Mouse (Mus musculus): Measurements from ENCODE around the gene Notch1.

The Notch1 gene

DNA sequence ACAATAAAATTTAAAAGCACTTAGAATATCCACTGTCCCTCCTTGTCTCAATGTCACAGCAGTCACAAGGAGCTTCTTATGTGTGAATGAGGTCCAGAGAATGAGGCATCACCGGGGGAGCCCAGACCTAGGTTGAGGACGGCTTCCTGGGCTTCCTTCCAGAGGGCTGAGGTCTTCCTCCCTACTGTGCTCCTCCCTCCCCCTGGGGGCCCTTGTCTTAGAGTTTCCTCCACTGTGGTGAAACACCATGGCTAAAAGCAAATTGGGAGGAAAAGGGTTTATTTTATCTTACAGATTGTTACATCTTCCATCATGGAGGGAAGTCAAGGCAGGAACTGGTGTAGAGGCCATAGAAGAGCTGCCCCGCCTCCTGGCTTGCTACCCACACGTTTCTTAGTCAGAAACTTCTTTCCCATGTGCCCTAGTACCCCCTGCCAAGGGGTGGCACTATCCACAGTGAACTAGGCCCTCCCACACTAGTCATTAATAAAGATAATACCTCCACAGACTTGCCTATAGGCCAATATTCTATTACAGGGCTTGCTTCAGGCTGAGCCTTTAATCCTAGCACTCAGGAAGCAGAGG, 12.8 kb upstream of the Notch1 start:
- DNase-seq: no peak

DNA sequence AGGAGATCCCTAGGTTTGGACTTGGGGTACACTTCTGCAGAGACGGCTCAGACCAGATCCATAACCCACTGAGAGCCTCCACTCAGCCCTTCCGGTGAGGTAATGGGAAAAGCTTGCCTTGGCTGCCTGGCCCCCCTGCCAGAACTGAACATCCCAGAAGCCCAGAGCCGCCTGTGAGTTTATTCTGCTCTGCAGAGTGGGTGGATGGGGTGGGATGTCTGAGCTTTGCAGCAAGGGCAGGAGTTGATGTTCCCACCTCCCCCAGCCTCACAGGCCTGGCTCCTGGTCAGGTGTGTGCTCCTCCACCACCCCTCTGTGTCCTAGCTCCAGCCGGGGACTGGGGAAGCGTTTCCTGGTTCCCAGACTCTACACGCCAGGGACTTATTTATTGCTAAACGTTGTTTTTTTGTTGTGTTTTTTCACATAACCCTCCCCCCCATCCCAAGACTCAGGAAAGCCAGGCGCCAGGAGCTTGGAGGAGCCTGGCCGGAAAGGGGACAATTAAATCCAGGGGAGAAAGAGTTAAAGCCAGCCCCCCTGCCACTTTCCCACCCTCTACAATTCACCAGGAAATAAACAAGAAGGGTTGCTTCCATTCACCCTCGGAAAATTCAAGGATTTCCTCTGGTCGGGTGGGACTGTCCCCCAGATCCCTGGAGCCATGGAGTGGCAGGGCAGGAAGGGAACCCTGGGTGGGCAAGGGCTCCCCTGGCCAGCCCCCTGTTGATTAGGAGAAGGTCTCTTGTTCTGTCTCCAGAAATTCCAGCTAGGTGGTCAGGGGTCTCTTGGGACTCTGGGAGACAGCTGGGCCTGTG, 10.2 kb upstream of the Notch1 start:
- peak; percentile 67 for DNase-seq

DNA sequence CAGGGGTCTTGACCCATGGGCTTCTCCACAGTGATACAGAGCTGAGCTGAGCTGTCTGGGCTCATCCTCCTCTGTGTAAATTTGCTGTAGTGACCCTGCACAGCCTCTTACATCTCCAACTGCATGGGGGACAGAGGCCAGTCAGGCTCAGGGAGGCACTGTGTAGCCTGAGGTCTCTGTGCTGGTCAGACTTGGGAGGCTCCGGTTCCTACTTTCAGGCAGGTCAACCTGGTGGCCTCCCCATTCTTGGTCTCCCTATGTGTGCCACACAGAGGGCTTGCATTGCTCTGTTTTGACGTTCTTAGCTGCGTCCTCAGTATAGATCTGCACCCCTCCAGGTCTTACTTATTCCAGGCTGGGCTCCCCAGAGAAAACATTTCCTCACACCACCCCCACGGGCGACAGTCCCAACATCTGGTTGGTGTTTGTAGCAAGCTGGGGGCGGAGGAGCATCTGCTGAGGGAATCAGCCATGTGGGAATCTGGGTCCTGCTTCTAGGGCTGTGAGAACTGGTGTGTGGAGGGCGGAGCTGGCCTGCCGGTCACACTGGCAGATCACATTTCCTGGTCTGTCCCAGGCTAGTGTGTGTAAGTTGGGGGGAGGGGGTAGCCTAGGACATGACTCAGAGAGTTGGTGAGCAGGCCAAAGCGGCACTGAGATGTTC, 9.0 kb upstream of the Notch1 start:
- DNase-seq: peak; percentile 90

DNA sequence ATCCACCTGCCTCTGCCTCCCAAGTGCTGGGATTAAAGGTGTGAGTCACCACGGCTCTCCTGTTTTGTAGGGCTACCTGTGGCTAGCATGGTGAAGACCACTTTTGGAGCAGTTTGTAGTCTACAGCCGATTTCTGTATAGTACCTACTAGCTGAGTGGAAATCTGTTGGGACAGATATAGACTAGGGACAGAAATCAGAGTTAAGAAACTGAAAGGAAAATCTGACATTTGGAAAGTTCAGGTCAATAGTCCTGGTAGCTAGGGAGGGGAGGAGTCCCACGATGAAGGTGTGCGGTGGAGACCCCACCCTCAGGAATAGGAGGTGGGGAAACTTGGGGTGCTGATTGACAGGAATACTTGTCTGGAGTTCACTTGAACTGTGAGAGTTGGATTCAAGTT, 5.9 kb upstream of the Notch1 start:
- DNase-seq: no peak

DNA sequence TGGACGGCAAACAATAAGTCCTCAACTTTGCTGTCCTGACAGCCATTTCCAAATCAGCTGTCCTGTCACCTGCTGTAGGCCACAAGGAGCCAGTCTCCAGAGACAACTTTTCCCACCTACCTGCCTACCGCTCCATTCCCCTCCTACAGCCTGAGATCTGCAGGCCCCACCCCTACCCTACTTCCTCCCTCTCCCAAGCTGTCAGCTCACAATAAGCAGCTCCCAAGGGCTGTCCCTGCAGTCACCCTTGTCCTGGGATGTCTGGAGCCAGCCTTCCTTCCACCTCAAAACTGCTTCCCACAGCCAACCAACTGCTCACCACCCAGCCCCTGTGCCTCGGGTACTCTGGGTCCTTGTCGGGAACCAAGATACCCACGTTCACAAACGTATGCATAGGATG, 3.3 kb upstream of the Notch1 start:
- DNase-seq: no peak

DNA sequence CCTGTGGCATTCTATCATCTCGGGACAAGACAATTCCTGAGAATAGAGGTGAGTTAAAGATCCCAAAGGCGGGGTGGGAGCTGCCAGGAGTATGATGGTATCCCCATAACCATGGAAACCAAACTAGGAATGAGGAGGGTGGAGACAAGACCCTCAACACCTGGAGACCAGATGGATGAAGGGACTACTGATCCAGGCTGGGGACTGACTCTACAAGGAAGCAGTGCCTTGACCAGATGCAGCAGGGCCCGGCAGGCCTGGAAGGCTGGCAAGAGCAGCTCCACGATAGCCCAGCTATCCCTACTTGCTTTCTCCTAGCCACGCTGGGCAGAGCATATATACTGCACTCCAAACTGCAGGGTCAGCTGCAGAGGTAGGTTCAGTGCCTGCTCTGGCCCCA, 524 bp upstream of the Notch1 start:
- no peak for DNase-seq

DNA sequence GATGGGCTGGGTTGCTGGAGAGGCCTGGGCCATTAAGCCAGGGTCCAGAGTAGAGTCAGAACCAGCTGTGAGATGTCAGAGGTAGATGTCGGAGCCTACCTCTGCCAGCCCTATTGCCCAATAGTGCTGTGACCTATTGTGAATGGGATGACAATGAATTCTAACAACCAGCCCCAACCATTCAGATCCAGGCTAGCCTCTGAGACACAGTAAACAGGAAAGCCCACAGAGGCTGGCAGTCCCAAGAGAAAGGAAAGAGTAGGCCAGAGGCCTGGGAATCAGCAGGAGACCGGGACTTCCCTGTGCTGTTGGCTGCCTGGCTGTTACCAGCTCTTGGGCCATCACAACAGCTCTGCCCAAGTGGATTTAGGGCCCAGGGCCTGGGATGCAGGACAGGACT, 1.1 kb downstream of the Notch1 start:
- peak; percentile 58 for DNase-seq

DNA sequence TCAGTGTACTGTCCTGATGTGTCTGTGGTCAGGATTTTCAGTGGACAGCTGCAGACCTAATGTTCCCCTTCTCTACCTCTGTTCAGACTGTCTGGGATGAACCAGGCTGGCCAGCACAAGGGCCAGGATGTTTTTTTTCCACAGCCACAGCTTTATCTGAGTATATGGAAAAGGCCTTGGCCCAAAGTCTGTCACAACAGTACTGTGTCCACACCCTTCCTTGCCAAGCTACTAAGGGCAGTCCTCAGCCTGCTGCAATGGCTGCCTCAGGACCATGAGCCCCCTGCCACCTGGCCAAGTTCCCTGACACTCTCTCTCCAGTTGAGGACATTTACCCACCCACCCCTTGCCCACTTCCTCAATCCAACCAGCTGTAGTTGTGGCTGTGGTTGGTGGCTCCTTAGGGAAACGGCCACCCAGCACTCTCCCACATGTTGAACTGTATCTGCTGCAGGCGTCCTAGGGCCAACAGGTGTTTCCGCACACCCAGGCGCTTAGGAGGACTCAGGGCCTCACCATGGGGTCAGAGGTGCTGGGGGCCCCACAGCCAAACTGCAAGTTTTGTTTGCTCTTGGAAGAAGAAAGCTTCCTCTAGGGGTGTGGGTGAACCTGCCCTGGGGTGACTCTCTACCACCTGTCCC, 3.2 kb downstream of the Notch1 start:
- no peak for DNase-seq

DNA sequence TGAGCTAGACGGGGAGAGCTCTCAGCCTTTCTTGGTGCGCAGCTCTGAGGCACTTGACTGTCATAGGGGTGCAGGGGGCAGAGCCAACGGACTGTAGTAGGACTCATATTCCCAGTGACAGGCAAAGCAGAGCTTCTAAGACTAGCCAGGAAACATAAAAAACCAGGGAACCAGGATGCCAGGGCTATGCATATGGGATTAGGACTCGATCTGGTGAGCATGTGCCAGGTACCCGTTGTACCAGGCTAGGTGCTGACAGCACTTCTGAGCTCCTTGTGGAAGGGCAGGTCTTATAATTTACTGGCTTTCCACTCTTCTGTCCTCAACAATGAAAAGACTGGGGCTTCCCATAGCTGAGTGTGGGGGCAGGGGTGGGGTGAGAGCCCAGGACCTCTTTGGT, 7.8 kb downstream of the Notch1 start:
- no peak for DNase-seq

DNA sequence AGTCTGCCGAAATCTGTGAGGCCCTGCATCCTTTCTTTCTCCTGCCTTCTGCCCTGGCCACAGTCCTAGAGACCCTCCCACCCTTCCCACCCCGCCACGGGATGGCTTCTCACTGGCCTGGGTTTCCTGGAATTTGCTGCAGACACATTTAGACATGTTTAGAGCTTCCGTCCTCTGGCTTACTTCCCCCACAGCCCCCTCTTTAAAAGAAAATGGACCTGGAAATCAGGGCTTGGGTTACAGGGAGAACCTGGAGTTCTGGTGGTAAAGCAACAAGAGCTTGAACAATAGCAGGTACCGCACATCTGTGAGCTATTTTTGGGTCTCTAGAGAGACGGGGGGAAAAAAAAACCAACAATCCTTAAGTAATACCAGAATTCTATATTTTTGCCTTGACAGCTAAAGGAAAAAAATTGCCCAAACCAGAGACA, 8.5 kb downstream of the Notch1 start:
- DNase-seq: no peak

DNA sequence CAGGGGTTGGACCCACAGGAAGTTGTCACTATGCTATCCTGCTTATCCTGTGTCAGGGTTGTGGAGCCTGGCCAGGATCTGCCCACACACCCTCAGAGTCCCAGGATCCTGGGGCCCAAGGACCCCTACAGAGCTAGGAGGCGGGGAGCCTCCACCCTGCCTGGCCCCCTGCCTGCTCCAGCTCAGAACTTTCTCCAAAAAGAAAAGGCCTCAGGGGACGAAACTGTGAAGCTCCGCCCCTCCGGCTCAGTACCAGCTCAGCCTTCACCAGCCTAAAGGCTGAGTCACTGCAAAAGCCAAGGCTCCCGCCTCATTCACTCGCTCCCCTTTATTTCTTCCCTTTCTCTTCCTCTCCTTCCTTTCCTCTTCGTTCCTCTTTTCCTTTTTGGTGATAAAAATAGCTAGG, 9.0 kb downstream of the Notch1 start:
- DNase-seq: peak; percentile 88

DNA sequence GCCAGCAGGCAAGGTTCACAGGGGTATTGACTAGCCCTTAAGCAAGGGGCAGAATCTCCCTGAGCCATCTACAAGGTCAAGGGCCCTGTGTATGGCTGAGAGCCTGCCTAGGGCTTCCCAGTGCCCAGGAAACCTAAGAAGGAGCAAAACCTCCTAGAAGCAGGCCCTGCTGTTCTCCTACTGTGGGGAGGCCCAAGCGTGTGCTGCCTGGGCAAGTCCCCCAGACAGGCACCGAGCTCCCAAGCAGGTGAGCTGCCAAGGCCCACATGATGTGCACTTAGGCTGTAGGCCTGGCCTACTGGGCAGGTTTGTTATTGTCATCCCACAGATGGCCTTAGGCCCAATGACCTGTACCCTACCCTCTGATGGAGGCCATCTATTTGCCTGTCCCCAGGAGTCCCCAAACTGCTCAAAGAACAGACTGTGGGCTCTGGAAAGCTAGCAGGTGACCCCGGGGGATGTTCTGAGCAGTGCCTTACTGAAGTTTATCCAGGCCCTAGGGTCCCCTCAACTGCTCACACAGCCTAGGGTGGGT, 9.7 kb downstream of the Notch1 start:
- no peak for DNase-seq

DNA sequence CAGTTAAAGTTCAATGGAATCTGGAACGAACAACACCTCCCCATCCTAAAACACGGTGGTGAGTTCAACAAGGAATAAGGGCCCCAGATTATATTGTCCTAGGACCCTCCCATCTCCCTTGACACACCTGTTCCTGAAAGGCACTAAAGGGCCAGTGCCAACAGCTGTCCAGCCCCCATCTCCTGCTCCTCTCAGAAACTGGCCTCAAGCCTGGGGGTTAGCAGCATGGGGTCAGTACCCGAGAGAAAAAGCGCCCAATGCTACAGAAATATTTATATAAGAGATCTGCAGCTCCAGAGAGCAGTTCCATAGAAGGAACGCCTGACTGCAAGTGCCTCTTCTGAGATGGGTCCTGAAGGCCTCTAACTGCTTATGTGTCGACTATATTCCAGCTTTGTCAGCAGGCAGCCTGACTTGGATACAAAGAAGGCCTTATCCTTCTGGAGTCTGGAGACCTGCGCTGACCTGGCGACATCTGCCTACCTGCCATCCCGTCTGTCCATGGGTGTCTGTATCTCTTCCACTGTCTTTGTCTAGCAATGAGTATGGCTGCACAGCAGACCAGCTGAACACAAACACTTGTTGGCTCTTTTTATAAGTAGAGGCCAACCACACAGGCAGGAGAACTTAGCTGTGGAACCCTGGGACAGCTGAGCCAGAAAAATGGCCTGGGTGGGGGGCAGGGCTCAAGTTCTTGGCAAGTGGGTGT, 11.5 kb downstream of the Notch1 start:
- no peak for DNase-seq

DNA sequence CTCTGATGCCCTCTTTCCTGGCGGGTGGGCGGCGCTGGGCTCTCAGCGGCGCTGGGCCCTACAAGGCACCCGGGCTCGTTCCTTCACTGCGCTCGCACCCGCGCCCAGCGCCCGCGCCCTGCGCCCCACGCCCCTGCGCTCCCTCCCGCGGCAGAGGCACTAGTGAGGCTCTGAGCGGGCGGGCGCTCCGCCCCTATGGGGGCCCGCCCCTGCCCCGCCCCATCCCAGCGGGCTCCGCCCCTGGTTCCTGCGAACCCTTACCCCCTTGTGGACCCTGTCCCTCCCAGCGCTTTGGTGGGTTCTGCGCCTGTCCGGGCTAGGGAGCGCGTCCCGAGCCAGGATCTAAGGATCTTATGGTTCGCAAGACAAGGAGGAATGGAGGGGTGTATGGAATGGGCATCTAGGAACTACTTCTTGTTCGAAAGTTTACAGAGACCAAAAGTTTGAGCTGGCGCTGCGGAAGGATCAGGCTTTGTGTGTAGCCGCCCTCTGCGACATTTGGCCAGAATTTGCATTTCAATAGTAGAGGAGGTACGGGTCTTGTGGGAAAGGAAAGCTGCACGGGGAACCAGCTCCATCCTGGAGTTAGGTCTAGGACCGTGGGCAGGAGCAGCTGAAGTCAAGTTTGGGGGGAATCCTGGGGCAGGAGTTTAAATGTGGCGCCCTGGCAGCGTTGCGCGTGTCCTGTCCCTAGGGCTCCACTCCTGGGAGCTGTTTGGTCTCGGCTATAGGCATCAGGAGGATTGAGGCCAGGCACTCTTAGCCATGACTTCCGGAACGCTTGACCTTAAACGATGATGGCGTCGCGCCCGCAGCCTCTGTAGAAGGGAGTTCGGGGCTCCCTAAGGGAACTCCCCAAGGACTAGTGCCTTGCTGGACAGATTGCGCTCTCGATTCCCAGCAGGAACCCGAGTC, 12.5 kb downstream of the Notch1 start:
- peak; percentile 89 for DNase-seq

DNA sequence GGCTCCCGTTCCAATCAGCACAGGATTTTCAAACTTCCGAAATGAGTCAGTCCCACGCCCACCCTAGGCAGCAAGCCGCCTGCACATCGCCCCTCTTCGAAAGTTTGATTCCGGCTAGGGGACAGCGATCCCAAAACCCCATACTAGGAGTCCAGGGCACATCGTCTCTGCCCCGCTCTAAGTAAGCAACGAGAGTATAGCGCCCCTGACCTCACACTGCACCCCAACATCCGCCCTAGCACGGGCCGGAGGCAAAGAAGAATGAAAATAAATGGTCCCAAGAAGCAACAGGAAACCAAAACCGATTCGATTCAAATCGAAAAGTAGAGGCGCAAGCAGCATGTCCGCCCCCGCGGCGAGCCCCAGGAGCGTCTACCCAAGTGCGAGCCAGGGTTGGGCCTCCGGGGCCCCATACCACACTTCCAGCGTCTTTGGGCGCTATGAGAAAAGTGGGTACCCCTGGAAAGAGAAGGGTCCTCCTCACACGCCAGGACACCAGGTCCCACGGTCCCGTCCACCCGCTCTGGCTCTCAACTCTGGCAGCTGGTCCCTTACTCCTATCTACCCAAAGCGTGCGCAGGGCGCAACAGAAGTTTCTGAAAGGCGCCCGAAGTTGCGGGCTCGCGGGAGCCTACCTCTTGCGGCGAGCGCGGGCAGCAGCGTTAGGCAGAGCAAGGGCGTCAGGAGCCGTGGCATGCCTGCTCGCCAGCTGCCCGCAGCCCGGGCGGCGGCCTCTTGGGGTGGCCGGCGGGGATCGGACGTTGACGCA, 13.4 kb downstream of the Notch1 start:
- peak; percentile 54 for DNase-seq

DNA sequence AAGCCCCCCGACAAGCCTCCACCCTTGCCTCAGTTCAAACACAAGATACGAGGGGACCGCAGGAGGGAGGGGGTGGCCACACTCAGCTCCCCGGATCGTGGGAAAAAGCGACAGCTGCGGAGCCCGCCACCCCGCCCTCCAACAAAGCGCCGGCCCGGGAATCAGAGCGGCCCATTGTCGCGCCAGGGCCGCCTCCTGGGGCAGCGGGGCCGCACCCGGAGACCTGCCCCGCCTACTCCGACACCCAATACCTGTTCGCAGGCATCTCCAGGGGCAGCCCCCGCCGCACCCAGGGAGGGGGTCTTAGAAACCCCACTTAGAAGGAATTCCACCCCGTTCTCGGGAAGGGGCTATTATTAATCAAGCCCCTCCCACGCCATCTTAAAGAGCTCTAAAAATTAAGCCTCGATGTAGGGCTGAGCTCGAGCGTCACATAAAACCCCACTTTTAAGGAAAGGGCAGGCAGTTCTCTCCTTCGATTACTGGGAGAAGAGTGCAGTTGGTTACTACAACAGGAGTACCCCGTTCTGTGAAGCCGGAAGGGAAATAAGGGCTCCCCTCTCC, 14.1 kb downstream of the Notch1 start:
- peak; percentile 77 for DNase-seq

DNA sequence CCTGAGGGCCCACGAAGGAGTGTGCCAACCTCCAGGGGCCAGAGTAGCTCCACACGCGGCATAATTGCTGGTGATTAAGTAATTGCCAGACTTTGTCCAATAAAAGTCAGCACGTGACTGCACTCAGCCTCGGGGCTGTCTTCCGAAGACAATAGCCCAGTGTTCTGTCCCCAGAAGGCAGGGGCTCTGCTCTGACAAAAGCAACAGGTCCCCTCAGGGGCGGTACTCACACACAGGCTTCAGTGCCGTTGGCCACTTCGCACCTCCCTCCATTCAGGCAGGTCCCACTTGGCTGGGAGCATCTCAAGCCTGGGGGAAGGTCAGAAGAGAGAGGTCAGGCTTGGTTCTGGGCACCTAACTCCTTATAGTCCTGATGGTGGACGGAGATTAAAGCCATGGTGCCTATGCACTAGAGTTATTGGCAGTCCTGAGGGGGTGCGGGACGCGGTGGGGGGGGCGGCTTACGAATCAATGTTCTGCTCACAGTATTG, 14.8 kb downstream of the Notch1 start:
- DNase-seq: no peak

DNA sequence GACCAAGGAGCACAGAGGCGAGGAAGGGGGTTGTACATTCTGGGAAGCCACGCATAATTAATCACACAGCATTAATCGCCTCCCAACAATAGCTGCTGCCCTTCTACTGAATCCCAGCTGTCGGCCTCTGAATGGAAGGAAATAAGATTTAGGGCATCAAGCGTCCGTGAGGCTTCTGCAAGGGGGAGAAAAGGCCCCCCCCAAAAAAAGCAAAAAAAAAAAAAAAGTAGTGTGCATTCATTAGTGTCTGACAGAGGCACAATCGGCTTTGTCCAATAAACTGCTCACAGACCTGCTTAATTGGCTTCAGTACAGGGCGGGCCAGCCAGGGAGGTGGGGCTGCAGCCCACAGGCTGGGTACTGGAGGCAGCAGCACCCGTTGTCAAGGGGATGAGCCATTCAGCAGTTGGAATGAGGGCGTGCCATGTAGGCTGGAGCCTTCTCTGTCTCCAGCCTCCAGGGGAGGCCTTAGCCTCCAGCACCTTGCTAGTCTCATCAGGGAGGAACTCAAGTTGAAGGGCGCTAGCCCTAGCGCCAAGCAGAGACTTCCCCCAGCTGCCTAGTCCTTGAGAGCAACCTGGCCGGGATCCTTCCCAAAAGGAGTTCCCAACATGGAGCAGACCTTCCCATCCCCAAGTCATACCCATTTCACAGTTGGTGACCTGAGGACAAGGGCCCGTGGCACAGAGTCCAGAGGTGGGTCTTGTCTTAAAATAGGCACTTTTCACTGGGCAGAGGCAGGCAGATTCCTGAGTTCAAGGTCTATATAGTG, 15.7 kb downstream of the Notch1 start:
- DNase-seq: peak; percentile 83

DNA sequence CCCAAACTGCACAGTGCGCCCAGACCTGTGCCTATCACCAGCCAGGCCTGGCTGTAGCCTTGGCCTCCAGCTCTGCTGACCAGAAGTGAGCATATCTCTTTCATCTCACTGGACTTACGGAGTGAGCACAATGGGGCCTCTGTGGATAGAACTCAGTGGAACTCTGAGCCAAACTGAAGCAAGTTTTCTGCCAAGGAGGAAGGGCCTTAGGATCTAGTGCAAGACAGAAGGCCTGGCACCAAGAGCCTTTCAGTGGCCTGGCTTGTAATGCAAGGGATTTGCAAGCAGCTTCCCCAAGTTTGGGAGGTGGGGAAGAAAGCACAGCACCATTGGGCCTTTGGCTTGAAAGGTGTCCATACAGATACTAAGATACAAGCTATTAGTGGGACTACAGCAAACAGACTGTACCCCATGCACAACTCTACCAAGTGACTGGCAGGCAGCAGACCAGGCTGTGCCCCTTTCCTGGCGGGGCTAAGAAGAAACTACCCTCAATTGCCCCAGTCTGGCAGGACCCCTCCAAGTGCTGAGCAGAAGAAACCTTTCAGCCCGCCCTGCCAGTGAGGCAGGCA, 16.4 kb downstream of the Notch1 start:
- peak; percentile 65 for DNase-seq
